Mouse (Mus musculus) 3T3-L1 (cell line): Measurements from ENCODE around the gene Ssr3.
"Not testable (repeated sequence)": the region's sequence is repeated elsewhere in the genome, so short reads cannot be mapped to it uniquely, and the experiment has no call there.

ENCODE experiments used
- DNase-seq: peaks from one replicate; pipeline ENCODE4 v3.0.0-alpha.2; 2015; ENCODE audit warnings: low read depth, low spot score

The Ssr3 gene

DNA sequence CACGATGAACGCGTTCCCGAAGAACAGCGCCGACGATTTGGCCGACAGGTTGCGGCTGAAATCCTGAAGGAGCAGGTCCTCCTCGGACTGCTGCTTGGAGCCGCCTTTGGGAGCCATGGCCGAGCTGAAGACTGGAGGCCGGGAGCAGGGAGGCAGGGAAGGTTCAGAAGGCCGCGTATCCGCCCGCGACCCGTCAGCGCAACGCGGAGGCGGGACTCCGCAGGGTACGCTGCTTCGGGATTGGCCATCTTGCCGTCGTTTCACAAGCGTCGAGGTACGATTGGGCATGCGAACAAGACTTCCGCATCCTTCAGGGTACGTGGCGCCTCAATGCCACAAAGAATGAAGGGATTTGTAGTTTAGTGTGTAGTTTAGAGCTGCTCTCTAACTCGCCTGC is at the start of gene Ssr3:
TSS of gene Ssr3 (minus strand) at position 203 of the 397 bp plus-strand sequence.
- peak; percentile 98 for DNase-seq

DNA sequence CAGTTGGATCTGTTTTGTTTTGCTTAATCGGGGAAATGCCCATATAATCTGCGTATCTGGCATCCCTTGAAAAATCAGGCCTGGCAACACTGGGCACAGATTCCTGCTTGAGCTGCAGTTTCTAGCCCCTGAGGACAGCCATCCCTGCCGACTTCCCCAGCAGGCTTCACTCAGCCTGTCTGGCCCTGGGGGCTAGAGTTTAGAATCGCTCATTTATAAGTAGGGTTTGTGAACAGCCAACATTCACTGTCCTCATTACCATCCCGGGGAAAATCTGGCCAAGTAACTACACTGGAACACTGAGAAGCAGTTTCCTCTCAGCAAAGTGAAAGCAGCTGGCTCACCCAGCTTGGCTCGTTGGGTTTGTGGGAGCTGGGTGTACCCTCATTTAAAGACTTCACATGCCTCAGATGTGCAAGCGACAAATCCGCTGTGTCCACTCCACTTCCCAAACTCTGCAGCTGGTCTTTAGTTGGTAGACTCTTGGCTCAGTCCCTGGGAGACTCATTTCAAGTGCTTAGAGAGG is 49.2 kb upstream of the Ssr3 start:
- peak; percentile 57 for DNase-seq

DNA sequence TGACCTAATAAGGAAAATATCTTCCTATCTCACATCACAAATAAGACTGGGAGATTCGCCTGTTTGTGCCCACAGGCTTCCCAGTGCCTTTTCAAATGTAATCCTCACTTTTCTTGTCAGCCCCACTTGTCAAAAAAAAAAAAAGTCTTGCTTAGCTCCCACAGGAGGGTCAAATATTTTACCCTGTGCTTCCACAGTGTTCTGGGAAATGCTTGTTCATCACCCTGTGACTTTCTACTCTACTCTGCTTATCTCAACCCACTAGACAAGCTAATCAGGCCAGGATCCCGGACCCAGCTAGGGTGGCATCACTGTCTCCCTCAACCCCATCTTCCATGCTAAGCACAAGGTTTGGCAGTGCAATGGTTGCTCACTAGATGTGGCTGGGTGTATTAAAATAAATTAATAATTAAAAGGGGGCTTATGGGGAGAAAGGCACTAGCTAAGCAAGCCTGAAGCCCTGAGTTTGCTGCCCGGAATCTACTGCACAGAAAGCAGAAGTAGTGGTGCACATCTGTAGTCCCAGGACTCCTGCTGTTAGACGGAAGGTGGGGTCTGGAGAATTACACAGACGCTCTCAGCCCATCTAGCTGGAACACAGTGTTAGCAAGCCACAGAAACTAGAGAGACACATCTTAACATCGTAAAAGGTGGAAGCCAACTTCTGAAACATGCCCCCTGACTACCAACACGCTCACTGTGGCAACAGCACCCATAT is 46.2 kb upstream of the Ssr3 start:
- no peak for DNase-seq

DNA sequence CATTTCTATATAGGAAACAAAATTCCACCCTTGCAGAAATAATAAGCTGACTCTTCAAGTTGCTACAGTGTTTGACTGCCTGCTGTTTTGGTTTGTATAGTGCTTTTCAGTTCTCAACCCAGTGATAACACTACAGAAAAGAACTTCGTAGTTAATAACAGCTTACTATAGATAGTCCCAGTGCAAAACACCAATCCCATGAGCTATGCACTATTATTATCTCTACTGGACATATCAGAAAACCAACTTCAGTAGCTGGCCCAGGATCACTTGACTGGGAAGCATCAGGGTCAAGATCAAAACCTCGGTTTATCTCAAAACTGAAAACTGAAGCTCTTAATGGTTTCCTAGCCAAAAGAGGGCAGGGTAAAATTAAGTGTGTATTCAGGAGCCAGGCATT is 43.4 kb upstream of the Ssr3 start:
- no peak for DNase-seq

DNA sequence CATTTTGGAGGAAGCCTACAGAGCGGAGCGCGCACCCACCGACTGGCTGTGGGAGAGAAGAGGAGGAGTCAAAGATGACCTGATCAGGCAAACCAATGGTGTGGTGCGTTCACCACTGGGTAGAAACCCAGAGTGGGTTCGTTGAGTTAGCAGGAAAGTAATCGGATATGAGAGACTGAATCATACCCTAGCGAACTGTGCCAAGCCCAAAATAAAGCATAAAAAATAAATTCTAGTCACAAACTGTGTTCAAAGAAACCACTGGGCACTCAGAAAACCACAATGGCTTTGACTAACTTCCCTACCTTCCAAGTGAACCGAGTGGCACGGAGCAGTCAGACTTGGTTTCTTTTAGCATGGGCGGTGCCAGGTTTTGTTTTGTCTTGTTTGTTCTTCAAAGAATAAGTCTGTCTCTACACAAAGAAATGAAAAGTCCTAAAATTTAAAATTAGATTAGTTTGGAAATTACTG is 42.7 kb upstream of the Ssr3 start:
- DNase-seq, result peak; percentile 12

DNA sequence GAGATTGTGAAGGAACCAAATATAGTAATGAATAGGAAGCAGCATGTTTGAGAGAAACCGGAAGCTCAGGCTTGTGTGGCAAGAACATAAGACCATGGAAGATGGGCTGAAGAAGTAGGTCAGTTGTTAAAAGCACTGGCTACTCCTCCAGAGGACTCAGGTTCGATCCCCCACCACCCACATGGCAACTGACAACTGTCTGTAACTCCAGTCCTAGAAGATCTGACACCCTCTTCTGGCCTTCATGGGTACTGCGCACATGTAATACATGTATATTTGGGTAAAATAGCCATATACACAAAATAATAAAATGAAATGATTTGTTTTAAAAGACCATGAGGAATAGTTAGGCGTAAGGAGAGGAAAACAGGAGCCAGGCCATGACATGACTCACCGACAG is 39.8 kb upstream of the Ssr3 start:
- DNase-seq, result no peak

DNA sequence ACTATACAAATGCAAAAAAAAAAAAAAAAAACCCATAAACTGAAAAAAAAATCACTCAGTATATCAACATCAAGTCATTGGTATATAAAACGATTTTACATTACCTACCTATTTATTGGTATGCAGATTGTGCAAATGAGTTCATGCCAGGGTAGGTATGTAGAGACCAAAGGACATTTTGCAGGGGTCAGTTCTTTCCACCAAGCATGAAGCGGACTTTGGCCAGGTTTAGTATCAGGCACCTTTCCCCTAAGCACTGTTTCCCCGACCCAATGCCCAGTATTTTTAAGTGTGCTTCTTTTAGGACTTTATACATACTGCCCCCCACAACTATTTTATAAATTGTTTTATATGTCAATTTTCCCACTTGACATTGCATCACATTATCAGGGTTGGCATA is 27.3 kb upstream of the Ssr3 start:
- no peak for DNase-seq

DNA sequence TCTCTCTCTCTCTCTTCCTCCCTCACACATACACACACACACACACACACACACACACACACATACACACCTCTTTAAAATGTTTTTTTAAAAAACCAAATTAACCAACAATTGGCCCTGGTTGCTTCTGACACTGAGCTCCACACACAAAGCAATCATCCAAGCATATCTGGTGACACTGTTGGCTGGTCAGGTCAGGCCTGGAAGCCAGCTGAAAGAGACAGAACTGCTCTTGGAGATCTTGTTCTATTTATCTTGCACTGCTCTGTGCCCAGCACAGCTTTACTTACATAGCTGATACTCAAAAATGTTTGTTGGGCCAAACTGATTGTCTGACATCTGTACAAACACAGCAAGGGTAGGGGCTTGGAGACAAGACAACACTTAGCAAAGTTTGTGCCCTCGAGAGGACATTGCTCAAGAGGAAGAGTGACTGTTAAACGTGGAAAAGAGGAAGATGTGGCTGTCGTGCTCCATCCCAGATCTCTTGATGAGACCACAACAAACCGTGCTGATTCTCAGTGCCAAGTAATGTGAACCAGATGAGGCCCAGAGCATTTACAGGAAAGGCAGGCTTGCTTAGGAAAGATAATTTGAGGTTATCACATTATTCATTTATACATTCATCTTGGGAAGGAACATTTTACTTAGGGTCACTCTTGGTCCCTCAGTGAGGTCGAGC is 25.6 kb upstream of the Ssr3 start:
- DNase-seq, result no peak

DNA sequence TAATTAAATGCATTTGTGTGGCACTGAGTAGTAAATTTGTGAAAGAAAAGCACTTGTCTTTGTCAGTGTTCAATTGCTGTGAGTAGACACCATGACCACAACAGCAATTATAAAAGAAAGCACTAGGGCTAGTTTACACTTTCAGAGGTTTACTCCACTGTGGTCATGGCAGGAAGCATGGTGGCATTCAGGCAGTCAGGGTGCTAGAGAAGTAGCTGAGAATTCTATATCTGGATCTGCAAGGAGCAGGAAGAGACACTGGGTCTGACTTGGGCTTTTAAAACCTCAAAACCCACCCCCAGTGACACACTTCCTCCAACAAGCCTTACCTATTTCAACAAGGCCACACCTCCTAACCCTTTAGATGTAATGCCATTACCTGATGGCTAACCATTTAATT is 24.1 kb upstream of the Ssr3 start:
- DNase-seq, result no peak

DNA sequence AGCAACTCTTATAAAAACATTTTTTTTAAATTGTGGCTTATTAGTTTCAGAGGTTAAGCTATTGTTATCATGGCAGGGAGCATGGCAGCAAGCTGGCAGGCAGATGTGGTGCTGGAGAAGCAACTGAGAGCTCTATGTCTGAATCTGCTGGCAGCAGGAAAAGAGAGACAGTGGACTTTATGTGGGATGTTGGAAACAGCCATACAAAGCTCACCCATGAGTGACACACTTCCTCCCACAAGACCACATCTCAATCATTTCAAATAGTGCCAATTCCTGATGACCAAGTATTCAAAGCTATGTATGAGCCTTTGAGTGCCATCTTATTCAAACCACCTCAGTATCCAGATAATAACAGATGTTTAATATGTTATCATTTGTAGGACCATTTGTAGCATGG is 15.5 kb upstream of the Ssr3 start:
- no peak for DNase-seq

DNA sequence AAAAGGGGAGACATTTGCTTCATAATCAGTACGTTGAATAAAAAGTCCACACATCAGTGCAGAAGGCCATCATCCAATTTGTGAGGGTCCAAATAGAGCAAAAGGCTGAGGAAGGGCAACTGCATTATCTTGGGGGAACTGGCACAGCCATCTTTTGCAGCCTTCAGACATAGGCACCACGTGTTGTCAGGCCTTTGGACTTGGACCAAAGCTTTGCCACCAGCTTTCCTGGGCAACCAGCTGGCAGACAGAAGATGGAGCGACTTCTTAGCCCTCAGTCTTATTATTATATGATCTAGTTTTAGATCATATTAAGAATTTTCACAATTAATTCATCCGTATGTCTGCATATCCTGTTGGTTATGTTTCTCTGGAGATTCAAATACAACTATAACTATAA is 13.4 kb upstream of the Ssr3 start:
- no peak for DNase-seq

DNA sequence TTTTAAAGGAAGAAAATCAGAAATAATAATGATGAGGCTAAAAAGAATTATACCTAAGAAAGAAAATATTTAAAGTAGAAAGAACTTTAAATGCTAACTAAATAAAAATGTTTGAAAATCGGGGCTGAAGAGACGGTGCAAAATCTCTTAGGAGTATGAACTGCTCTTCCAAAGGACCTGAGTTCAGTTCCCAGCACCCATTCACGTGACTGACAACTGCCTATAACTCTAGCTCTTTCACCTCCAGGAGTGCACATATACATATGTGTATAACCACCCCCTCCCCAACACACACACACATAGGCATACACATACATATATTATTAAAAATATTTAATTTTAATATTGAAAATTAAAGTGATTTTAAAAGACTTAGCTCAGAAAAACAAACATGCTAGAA is 5.1 kb upstream of the Ssr3 start:
- DNase-seq, result no peak

DNA sequence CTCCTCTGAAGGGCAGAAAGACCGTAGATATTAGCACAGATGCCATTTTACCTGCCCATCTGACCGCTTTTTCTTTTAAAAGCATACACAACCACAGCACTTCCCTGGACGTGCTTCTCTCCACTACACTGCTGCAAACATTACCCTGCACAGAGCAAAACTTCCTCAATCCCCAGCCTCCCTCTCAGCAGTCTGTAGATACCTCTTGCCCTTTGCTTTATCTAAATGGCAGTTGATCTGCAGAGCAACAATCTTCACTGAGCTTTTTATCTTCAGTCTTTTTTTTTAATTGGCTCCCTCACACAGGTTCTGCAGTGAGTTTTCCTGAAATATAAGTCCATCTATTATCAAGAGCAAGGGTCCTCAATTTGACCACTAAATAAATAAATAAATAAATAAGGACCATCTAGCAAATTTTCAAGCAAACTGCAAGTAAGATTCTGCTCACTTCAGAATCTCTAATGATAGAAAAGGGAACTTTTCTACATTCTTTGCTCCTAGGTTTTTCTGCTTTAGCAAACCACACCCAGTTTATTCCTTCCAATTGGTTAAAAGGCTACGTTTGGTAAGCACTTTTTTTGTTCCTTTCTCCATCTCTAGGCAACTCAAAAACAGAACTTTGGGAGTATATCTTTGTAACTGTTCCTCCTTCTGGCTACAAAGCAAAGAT is 4.5 kb upstream of the Ssr3 start:
- DNase-seq, result no peak

DNA sequence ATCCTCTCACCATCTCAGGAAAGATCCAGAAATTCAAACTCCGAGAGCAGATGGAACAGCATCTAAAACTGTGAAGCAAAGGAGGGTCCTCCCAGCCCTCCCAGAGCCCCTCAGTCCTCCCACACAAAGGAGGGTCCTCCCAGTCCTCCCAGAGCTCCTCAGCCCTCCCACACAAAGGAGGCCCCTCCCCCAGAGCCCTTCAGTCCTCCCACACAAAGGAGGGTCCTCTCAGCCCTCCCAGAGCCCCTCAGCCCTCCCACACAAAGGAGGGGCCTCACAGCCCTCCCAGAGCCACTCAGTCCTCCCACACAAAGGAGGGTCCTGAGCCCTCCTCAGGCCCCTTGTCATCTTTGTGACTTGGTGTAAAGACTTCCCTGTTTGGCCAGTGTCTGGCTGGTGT is 2.7 kb upstream of the Ssr3 start:
- DNase-seq, result not testable (repeated sequence)

DNA sequence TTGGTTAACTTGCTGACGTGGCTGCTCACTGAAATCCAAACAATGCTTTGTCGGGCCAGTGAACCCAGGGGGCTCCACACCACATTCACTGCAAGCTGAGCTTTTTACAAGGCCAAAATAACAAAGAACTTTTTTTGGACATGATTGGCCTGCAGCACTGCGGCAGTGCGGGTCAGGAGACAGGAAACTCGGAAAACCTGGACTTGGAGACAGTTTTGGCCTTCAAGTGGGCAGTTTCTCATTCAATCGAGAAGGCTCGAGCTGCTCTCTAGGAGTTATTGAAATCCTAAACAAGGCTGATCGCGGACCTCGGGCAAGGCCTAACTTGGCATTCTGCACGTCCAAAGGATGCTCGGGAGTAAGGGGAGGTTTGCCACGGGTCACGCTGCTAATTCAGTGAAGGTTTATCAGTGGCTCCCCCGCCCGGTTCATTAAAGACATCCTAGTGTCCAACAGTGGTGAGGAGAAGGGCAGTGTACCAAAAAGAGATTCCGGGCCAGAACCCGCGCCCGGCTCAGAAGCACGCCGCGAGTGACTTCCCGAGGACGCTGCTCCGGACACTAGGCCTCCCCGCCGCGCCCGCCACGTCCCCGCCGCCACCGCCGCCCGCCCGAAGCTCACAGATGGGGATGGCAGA is 521 bp downstream of the Ssr3 start:
- DNase-seq, result peak; percentile 67

DNA sequence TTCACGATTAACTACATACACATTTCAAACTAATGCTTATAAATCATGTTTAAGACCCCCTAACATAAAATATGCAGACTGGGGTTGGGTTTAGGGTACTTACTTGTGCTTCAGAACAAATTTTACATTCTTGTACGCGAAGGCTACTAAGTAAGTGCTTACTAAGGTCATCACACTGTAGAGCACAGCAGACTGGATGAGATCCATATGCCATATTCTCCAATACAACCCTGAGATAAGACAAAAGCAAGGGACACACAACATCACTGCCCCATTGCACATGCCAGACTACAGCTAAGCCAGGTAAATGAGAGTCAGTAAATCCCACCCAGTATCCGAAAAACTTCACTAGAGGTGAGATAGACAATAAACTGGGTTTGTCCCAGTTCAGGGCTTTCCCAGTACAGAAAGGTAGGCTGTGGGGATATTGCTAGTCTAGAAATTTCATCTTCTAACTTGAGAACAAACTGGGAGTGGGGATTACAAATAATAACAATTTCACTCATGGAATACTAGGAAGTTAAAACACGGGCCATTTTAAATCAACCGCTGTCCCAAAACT is 1.1 kb downstream of the Ssr3 start:
- DNase-seq, result peak; percentile 33

DNA sequence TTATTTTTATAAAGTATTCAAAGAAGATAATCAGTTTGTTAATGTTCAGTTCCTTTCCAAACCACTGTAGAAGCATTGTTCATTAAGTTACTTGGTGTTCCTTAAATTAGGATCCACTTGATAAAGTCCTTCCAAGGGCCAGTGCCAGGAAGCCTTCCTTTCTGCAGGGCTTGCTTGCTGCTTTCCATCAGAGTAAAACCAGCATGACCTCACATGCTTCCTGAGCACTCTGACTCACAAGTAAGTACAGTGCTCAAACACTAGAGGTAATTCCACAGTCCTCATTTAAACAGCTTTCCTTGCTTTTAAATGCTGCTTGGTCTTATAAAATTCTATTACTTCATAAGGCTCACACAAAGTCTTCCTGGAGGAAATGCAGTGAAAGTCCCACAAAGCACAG is 6.7 kb downstream of the Ssr3 start:
- peak; percentile 39 for DNase-seq

DNA sequence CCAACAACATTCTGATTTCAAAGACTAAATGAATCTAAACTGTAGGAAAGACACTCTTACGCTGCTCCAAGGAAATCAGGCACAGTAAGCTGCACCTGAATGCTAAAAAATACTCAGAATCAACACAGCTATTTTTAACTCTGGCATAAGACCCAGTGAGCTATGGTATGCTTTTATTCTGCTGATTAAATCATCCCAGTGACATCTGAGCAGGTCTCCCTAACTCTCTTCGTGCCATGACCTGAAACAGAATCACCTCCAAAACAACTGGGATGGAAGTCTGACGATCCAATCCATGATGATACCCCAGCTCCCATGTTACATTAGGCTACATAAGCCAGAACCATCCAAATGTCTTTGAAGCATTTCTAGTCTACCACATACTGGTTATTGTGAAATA is 8.0 kb downstream of the Ssr3 start:
- DNase-seq, result no peak

DNA sequence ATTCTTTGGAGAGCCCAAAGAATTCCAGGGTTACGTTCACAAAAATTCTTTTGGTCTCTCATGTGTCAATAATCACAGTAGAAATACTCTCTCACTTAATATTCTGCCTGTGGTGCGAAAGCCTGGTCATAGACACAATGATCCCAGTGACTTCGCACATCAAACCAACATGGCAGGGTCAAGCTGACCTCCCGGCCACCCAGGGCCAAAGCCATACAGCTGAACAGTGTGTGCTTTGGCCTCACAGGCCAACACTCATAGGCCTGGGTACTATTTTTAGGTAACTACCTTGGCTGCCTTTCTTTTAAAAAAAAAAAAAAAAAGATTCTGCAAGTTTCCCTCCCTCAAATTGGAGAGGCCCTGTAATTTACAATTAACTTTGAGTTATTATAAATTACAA is 11.3 kb downstream of the Ssr3 start:
- DNase-seq, result no peak

DNA sequence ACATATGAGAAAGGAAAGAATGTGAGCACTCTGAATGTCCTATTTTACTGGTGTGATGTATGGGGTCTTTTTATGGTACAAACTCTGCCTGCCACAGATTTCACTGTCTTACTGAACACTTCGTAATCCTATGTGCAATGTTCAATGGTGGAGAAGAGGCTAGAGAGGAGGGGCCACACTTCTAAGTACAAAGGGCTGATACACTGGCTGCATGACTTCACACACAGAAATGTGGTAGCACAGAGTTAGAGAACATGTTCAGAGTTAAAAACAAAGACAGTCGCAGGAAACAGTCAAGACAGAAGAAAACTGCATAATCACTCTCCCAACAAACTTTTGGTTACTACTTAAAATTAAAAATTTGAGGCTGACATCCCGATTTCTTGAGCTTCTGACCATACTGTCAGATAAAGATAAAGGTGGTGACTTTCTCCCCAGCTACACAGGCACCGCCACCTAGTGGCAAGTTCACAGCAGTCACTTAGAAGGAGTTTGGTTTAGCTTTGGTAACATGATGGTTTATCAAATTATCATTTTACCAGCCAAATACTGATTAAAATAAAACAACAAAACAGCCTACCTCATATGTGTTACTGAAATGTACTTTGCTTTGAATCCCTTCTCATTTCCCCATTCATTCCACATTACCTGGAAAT is 12.4 kb downstream of the Ssr3 start:
- peak; percentile 73 for DNase-seq

DNA sequence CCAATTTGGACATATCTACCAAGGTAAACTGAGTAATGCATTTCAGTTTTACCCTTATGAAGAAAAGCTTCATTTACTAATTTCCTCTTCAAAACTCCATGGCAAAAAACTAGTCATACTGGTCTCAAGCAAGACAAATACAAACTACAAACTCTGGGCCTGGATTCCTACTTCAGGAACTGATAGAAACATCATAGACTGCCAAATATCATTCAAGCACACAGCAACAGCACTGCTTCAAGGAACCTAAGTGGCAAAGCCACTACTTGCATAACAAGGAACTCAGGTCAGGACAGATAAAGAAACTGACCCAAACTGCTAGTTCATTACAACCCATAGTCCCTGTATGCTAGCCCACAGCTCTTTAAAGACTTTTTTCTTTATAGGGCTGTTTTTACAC is 13.7 kb downstream of the Ssr3 start:
- DNase-seq, result no peak
